Comparison of ENCODE assay signal across 8 mouse cellular contexts in the genomic region with DNA sequence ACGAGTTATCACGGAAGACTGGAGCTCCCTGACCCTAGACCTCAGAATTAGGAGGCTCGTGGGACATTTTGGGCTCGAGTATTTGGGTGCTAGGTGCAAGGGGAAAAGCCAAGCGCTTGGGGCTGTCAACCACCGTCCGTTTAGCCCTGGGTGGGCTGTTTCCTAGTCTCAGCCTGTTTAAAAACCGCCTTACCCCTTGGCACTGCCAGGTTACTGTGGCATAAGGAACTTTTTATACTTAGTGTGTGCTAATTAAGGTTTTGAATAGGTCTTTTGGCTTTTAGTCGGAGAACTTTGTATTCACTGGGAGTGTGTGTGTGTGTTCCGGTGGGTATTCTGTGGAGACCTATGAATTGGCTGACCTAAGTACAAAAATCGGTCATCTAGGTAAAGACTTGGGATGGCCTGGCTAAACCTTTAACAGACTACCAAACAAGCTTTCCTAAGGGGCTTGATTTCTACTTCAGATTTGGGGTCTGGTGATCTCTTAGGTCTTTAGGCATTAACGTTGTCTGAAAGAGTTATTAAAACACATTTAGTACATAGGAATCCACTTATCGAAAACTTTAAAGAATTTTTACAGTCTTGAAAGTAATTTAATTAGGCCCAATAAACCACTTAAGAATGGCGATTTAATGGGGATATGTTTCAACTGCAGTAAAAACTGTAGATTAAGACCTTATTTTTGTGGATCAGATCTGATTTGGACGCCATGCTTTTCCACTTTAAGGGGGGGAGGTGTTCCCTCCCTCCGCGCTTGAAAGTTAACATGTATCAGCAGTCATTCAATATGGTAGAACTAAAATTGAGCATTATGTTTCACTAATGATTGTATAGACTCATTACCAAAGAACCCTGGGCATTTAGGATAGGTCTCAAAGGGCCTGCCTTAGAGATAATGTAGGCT. TPM values are rescaled to one million over a fixed set of nuclear protein-coding genes. Genes with fewer than 3 reads are reported as not detected.
DNase-seq lines count a peak whose midpoint lies in the region; ATAC-seq and TF ChIP-seq lines count a peak whose summit lies in the region.

No protein-coding gene starts in this region.

- H3K4me3 ChIP-seq in heart, embryonic 12.5 days, result peak overlapping the region; percentile 70
- H3K4me3 ChIP-seq in ES-E14 (ENCODE audit: insufficient read depth in 1 of 2, low read depth in 1 of 2, low read length in 2 of 2, poor library complexity in 1 of 2, severe bottlenecking in 1 of 2), result peak overlapping the region; percentile 90 to 93
- peak overlapping the region; percentile 81 for H3K4me3 ChIP-seq in forebrain, embryonic 14.5 days (ENCODE audit: low read depth, low read length)
- peak overlapping the region; percentile 86 for H3K4me3 ChIP-seq in liver, embryonic 15.5 days (replicated peaks)

- H3K9ac ChIP-seq in heart, embryonic 12.5 days, result peak overlapping the region; percentile 90
- peak overlapping the region; percentile 85 for H3K9ac ChIP-seq in ES-E14 (ENCODE audit: insufficient read depth, low read depth, low read length, poor library complexity, severe bottlenecking)
- peak overlapping the region; percentile 75 for H3K9ac ChIP-seq in forebrain, embryonic 14.5 days (ENCODE audit: low read length)
- H3K9ac ChIP-seq in liver, embryonic 15.5 days, result peak overlapping the region; percentile 90

- DNase-seq in heart, adult 9 months (ENCODE audit: low spot score in 2 of 2), result no peak
- DNase-seq in ES-E14 (ENCODE audit: low read depth, low spot score), result no peak
- DNase-seq in forebrain, embryonic 14.5 days (ENCODE audit: low spot score), result peak; percentile 11
- no peak for DNase-seq in right cerebral cortex, postnatal 14 days

- no peaks in the 10 kb centered on the region for H3K36me3 ChIP-seq in heart, embryonic 12.5 days
- H3K36me3 ChIP-seq in ES-E14 (ENCODE audit: control insufficient read depth, insufficient read depth, low read length, poor library complexity, severe bottlenecking), result no peaks in the 10 kb centered on the region; the same call in 1 of the 2 replicates
- H3K36me3 ChIP-seq in forebrain, embryonic 14.5 days (ENCODE audit: control insufficient read depth, insufficient read depth, low read length), result no peaks in the 10 kb centered on the region
- no peaks in the 10 kb centered on the region for H3K36me3 ChIP-seq in liver, embryonic 15.5 days (replicated peaks)

- H3K27ac ChIP-seq in heart, embryonic 12.5 days (ENCODE audit: poor library complexity, severe bottlenecking), result no peak overlapping the region; the same call in 1 of the 2 replicates
- no peak overlapping the region for H3K27ac ChIP-seq in ES-E14 (ENCODE audit: insufficient read depth, low read depth, low read length, poor library complexity, severe bottlenecking)
- H3K27ac ChIP-seq in forebrain, embryonic 14.5 days (ENCODE audit: low read depth, low read length), result no peak overlapping the region
- peak overlapping the region; percentile 96 for H3K27ac ChIP-seq in liver, embryonic 15.5 days (replicated peaks)

- peak overlapping the region; percentile 95 for H3K4me2 ChIP-seq in heart, embryonic 12.5 days
- peak overlapping the region; percentile 99 for H3K4me2 ChIP-seq in forebrain, embryonic 14.5 days (ENCODE audit: low read length)
- H3K4me2 ChIP-seq in liver, embryonic 15.5 days, result peak overlapping the region; percentile 99

- no peaks in the 10 kb centered on the region for H3K9me3 ChIP-seq in heart, embryonic 12.5 days (replicated peaks)
- H3K9me3 ChIP-seq in ES-E14 (ENCODE audit: control insufficient read depth, insufficient read depth, low read depth, low read length), result no peaks in the 10 kb centered on the region
- H3K9me3 ChIP-seq in forebrain, embryonic 14.5 days (replicated peaks; ENCODE audit: control insufficient read depth, low read length), result no peaks in the 10 kb centered on the region
- no peaks in the 10 kb centered on the region for H3K9me3 ChIP-seq in liver, embryonic 15.5 days (replicated peaks)

- in situ Hi-C loops in ES-E14 (cut with MboI; ENCODE audit: low sequenced_read_pairs in 2 of 2, unreplicated experiment in 2 of 2), result no loop called here

- H3K4me1 ChIP-seq in heart, embryonic 12.5 days (replicated peaks), result peaks cover 25% of the 10 kb centered on the region
- H3K4me1 ChIP-seq in ES-E14 (ENCODE audit: control insufficient read depth in 2 of 2, insufficient read depth in 2 of 2, low read length in 2 of 2, poor library complexity in 1 of 2), result peaks cover 7 to 9% of the 10 kb centered on the region in 2 experiments
- peaks cover 18% of the 10 kb centered on the region for H3K4me1 ChIP-seq in forebrain, embryonic 14.5 days (ENCODE audit: control insufficient read depth, insufficient read depth, low read length)
- H3K4me1 ChIP-seq in liver, embryonic 15.5 days (replicated peaks), result peaks cover 74% of the 10 kb centered on the region

- no peak for ATAC-seq in heart, embryonic 12.5 days (ENCODE audit: insufficient number of reproducible peaks, low FRiP score)
- no peak for ATAC-seq in forebrain, embryonic 14.5 days
- ATAC-seq in liver, embryonic 15.5 days (ENCODE audit: insufficient read depth), result no peak
- ATAC-seq in frontal cortex, adult (ENCODE audit: low TSS enrichment), result no peak
- no peak for ATAC-seq in megakaryocyte progenitor cell, adult 5-6 weeks (replicated peaks; ENCODE audit: poor library complexity)

- H3K27me3 ChIP-seq in heart, embryonic 12.5 days (replicated peaks), result no peaks in the 10 kb centered on the region
- no peaks in the 10 kb centered on the region for H3K27me3 ChIP-seq in forebrain, embryonic 14.5 days (replicated peaks; ENCODE audit: control insufficient read depth, insufficient read depth, low read length)
- no peaks in the 10 kb centered on the region for H3K27me3 ChIP-seq in liver, embryonic 15.5 days

- WGBS in heart, embryonic 12.5 days, result 25% methylated on average over 17 of the region's 17 CpGs
- 19% methylated on average over 17 of the region's 17 CpGs for WGBS in forebrain, embryonic 14.5 days
- WGBS in liver, embryonic 15.5 days (ENCODE audit: insufficient replicate concordance), result 11% methylated on average over 17 of the region's 17 CpGs

TF ChIP-seq in ES-E14, 5 proteins besides CTCF, POLR2A, EP300 and RAD21:
- TF ChIP-seq HCFC1 (IDR thresholded peaks at IDR 0.05; ENCODE audit: borderline replicate concordance, insufficient read depth, low read length) (no peak), ZC3H11A (IDR thresholded peaks at IDR 0.05; ENCODE audit: borderline replicate concordance, low read depth, low read length) (no peak), MAFK (IDR thresholded peaks at IDR 0.05; ENCODE audit: insufficient read depth, low read depth, low read length) (no peak)

RNA-seq across cellular contexts. Expression of a gene that starts 2.0 kb away (rescaled TPM):
- 2.0 and 2.3 TPM in 2 replicates for polyA plus RNA-seq in heart, embryonic 12.5 days (2016; fragmentation: Nextera tagmentation; extraction: Ambion mirVana)
- 9.5 and 11.5 TPM in 2 replicates for total RNA-seq in ES-E14 (2012; rRNA removed)
- 1.6 and 1.7 TPM in 2 replicates for polyA plus RNA-seq in forebrain, embryonic 14.5 days (2014; fragmentation: Nextera tagmentation; extraction: Ambion mirVana)
- polyA plus RNA-seq in liver, embryonic 15.5 days (2015; fragmentation: Nextera tagmentation; extraction: Ambion mirVana), result 1.0 and 1.2 TPM in 2 replicates
- total RNA-seq in megakaryocyte progenitor cell, adult 5-6 weeks (2015), result 22.2 and 25.0 TPM in 2 replicates
- total RNA-seq in megakaryocyte progenitor cell, adult 5-6 weeks (2017), result 15.1 and 16.7 TPM in 2 replicates
